Mouse (Mus musculus): ENCODE measurements at regions not wholly inside any gene's neighbourhood (a gene's known extent, or its start where the extent isn't known, plus 50 kb on each side); places are given as distances from the start of the nearest gene placed in this dataset.

GRCm38 (mm10) chr9:35363079-35363478 is 57.8 kb upstream of the Cdon start:
- DNase-seq (ENCODE audit: low spot score) (peak; percentile 81), ATAC-seq (ENCODE audit: insufficient number of reproducible peaks, low FRiP score, low TSS enrichment, low read depth) (peak; percentile 67; the same call in 1 of the 2 replicates)
- Histone ChIP-seq H3K27me3 (ENCODE audit: control insufficient read depth, insufficient read depth, low read length) (no peaks in the 10 kb centered on the region), H3K27ac (replicated peaks; ENCODE audit: low read depth, low read length) (peak overlapping the region; percentile 88), H3K9me3 (ENCODE audit: control insufficient read depth, low read length) (no peaks in the 10 kb centered on the region), H3K9ac (ENCODE audit: low read length) (no peak overlapping the region), H3K36me3 (ENCODE audit: control insufficient read depth, insufficient read depth, low read length) (no peaks in the 10 kb centered on the region), H3K4me3 (ENCODE audit: low read depth, low read length) (no peak overlapping the region), H3K4me1 (ENCODE audit: control insufficient read depth, insufficient read depth, low read length) (peaks cover 54% of the 10 kb centered on the region), H3K4me2 (ENCODE audit: low read depth, severe bottlenecking) (no peak overlapping the region)
- WGBS = 17% methylated on average over 5 of the region's 5 CpGs

GRCm38 (mm10) chr9:35363936-35364335 is 57.0 kb upstream of the Cdon start:
- H3K4me2 ChIP-seq (ENCODE audit: low read depth, severe bottlenecking) = no peak overlapping the region
- H3K4me1 ChIP-seq (ENCODE audit: control insufficient read depth, insufficient read depth, low read length) = peaks cover 54% of the 10 kb centered on the region
- no peak overlapping the region; the same call in 1 of the 2 replicates for H3K9ac ChIP-seq (ENCODE audit: low read length)

GRCm38 (mm10) chr9:35365975-35366374 is 55.0 kb upstream of the Cdon start:
- Histone ChIP-seq H3K4me1 (ENCODE audit: control insufficient read depth, insufficient read depth, low read length) (peaks cover 38% of the 10 kb centered on the region), H3K9me3 (ENCODE audit: control insufficient read depth, low read length) (no peaks in the 10 kb centered on the region), H3K36me3 (ENCODE audit: control insufficient read depth, insufficient read depth, low read length) (no peaks in the 10 kb centered on the region), H3K27ac (replicated peaks; ENCODE audit: low read depth, low read length) (no peak overlapping the region), H3K4me2 (ENCODE audit: low read depth, severe bottlenecking) (no peak overlapping the region), H3K4me3 (ENCODE audit: low read depth, low read length) (no peak overlapping the region), H3K9ac (ENCODE audit: low read length) (no peak overlapping the region), H3K27me3 (ENCODE audit: control insufficient read depth, insufficient read depth, low read length) (no peaks in the 10 kb centered on the region)
- no peak for ATAC-seq (ENCODE audit: insufficient number of reproducible peaks, low FRiP score, low TSS enrichment, low read depth)
- WGBS = 89% methylated on average over 5 of the region's 5 CpGs
- DNase-seq (ENCODE audit: low spot score) = no peak

More at GRCm38 (mm10) chr9:35363936-35364335, 57.0 kb upstream of the Cdon start:
- Histone ChIP-seq H3K27ac (replicated peaks; ENCODE audit: low read depth, low read length) (peak overlapping the region; percentile 88), H3K9me3 (ENCODE audit: control insufficient read depth, low read length) (no peaks in the 10 kb centered on the region), H3K27me3 (ENCODE audit: control insufficient read depth, insufficient read depth, low read length) (no peaks in the 10 kb centered on the region), H3K4me3 (ENCODE audit: low read depth, low read length) (no peak overlapping the region), H3K36me3 (ENCODE audit: control insufficient read depth, insufficient read depth, low read length) (no peaks in the 10 kb centered on the region)
- DNase-seq (ENCODE audit: low spot score) (no peak), ATAC-seq (ENCODE audit: insufficient number of reproducible peaks, low FRiP score, low TSS enrichment, low read depth) (no peak)
- 53% methylated on average over 4 of the region's 4 CpGs for WGBS

DNA sequence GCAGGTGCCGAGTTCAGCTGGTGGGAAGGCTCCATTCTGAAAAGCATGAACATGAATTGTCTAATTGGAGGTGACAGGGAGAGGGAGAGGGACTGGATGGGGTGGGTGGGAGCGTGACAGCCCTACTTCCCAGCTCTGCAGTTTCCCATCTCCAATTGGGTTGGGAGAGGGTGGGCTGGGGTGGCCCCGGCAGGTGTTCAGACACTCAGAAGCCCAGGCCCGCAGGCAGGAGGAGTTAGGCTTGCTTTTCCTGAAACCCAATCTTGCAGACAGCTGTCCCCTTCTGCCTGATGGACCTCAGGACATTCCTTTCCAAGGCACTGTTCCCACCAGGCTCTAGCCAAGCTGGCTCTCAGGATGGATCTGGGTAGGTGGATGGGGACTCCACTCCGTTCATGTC is 51.9 kb upstream of the Cdon start:
- H3K4me1 ChIP-seq (ENCODE audit: control insufficient read depth, insufficient read depth, low read length) = peaks cover 7% of the 10 kb centered on the region
- no peak overlapping the region for H3K27ac ChIP-seq (replicated peaks; ENCODE audit: low read depth, low read length)
- H3K4me2 ChIP-seq (ENCODE audit: low read depth, severe bottlenecking) = no peak overlapping the region
- no peak overlapping the region for H3K9ac ChIP-seq (ENCODE audit: low read length)
- no peak overlapping the region for H3K4me3 ChIP-seq (ENCODE audit: low read depth, low read length)
- H3K36me3 ChIP-seq (ENCODE audit: control insufficient read depth, insufficient read depth, low read length) = no peaks in the 10 kb centered on the region
- WGBS = 68% methylated on average over 5 of the region's 5 CpGs
- no peaks in the 10 kb centered on the region for H3K9me3 ChIP-seq (ENCODE audit: control insufficient read depth, low read length)
- no peaks in the 10 kb centered on the region for H3K27me3 ChIP-seq (ENCODE audit: control insufficient read depth, insufficient read depth, low read length)
- DNase-seq (ENCODE audit: low spot score) (no peak), ATAC-seq (ENCODE audit: insufficient number of reproducible peaks, low FRiP score, low TSS enrichment, low read depth) (peak; percentile 52; the same call in 1 of the 2 replicates)

DNA sequence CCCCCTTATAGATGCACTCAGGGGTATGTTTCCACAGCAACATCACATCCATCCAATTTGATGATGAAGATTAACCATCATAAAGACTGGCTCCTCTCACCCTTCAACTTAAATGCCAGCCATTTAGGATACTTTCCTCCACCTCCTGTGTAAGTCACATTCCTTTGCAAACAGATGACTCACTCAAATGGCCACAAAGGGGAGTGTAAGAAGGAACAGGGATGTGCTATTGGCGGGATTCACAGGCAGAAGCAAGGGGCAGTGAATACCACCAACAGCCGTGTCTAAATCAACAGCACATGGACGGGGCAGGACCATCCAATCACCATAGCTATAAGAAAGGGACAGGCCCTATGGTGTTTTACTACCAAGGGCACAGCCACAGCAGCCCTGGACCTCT is 50.9 kb upstream of the Cdon start:
- Histone ChIP-seq H3K9me3 (ENCODE audit: control insufficient read depth, low read length) (no peaks in the 10 kb centered on the region), H3K4me1 (ENCODE audit: control insufficient read depth, insufficient read depth, low read length) (no peaks in the 10 kb centered on the region; the same call in 1 of the 2 replicates), H3K4me3 (ENCODE audit: low read depth, low read length) (no peak overlapping the region), H3K9ac (ENCODE audit: low read length) (no peak overlapping the region), H3K36me3 (ENCODE audit: control insufficient read depth, insufficient read depth, low read length) (no peaks in the 10 kb centered on the region), H3K4me2 (ENCODE audit: low read depth, severe bottlenecking) (no peak overlapping the region), H3K27ac (replicated peaks; ENCODE audit: low read depth, low read length) (no peak overlapping the region), H3K27me3 (ENCODE audit: control insufficient read depth, insufficient read depth, low read length) (no peaks in the 10 kb centered on the region)
- no peak for DNase-seq (ENCODE audit: low spot score)
- 50% methylated on average over 3 of the region's 3 CpGs for WGBS
- ATAC-seq (ENCODE audit: insufficient number of reproducible peaks, low FRiP score, low TSS enrichment, low read depth) = no peak

GRCm38 (mm10) chr9:35370895-35371294 is 50.0 kb upstream of the Cdon start:
- DNase-seq (ENCODE audit: low spot score) (no peak), ATAC-seq (ENCODE audit: insufficient number of reproducible peaks, low FRiP score, low TSS enrichment, low read depth) (no peak)
- Histone ChIP-seq H3K27ac (replicated peaks; ENCODE audit: low read depth, low read length) (no peak overlapping the region), H3K9me3 (ENCODE audit: control insufficient read depth, low read length) (no peaks in the 10 kb centered on the region), H3K9ac (ENCODE audit: low read length) (no peak overlapping the region), H3K36me3 (ENCODE audit: control insufficient read depth, insufficient read depth, low read length) (no peaks in the 10 kb centered on the region), H3K4me2 (ENCODE audit: low read depth, severe bottlenecking) (no peak overlapping the region), H3K27me3 (ENCODE audit: control insufficient read depth, insufficient read depth, low read length) (no peaks in the 10 kb centered on the region), H3K4me1 (ENCODE audit: control insufficient read depth, insufficient read depth, low read length) (no peaks in the 10 kb centered on the region; the same call in 1 of the 2 replicates), H3K4me3 (ENCODE audit: low read depth, low read length) (no peak overlapping the region)
- 93% methylated on average over 3 of the region's 3 CpGs for WGBS

Data from limb, embryonic 11.5 days (tissue).